Mouse (Mus musculus) layer of hippocampus, adult 9-10 months (tissue): Measurements from ENCODE around the gene Hyal1.
A peak's percentile ranks its signal among the peaks of the same experiment; 100 is the strongest.
"Not testable (repeated sequence)": the region's sequence is repeated elsewhere in the genome, so short reads cannot be mapped to it uniquely, and the experiment has no call there.

ENCODE experiments used
- DNase-seq: peaks from one replicate; pipeline ENCODE4 v3.0.0; 2022; ENCODE audit warnings: low spot score

Gene Hyal1

GRCm38 (mm10) chr9:107550491-107551116 lies 26.1 kb upstream of the Hyal1 start:
- no peak for DNase-seq

- DNase-seq = no peak
These were observed 25.4 kb upstream of the Hyal1 start, which contains the start of gene Rassf1 for GRCm38 (mm10) chr9:107551117-107551889. TSS of gene Rassf1 (plus strand) at chr9:107551555.

GRCm38 (mm10) chr9:107551890-107552355 lies 24.8 kb upstream of the Hyal1 start:
- no peak for DNase-seq

GRCm38 (mm10) chr9:107552690-107553393 lies 23.9 kb upstream of the Hyal1 start:
- DNase-seq = no peak

- DNase-seq = no peak
These were observed 23.0 kb upstream of the Hyal1 start for GRCm38 (mm10) chr9:107553541-107554318.

GRCm38 (mm10) chr9:107554319-107554825 lies 22.4 kb upstream of the Hyal1 start:
- DNase-seq = peak; percentile 71

- no peak for DNase-seq
These were observed 21.7 kb upstream of the Hyal1 start for GRCm38 (mm10) chr9:107555031-107555457.

GRCm38 (mm10) chr9:107555701-107556100 lies 21.0 kb upstream of the Hyal1 start:
- no peak for DNase-seq

GRCm38 (mm10) chr9:107556346-107556745 lies 20.4 kb upstream of the Hyal1 start:
- no peak for DNase-seq

GRCm38 (mm10) chr9:107563029-107563581 lies 13.6 kb upstream of the Hyal1 start, which contains the start of gene Tusc2:
TSS of gene Tusc2 (plus strand) at chr9:107563255.
- DNase-seq = peak; percentile 92

GRCm38 (mm10) chr9:107565556-107565955 lies 11.2 kb upstream of the Hyal1 start:
- DNase-seq = not testable (repeated sequence)

- DNase-seq = no peak
These were observed 10.6 kb upstream of the Hyal1 start for GRCm38 (mm10) chr9:107566041-107566709.

GRCm38 (mm10) chr9:107566855-107567254 lies 9.9 kb upstream of the Hyal1 start:
- DNase-seq = no peak

GRCm38 (mm10) chr9:107567702-107568319 lies 8.9 kb upstream of the Hyal1 start, which contains the start of gene Hyal2:
TSS of gene Hyal2 (plus strand) at chr9:107567945.
- no peak for DNase-seq

- peak; percentile 61 for DNase-seq
These were observed 8.1 kb upstream of the Hyal1 start for GRCm38 (mm10) chr9:107568331-107569261.

- no peak for DNase-seq
These were observed 7.5 kb upstream of the Hyal1 start for GRCm38 (mm10) chr9:107569270-107569669.

GRCm38 (mm10) chr9:107570016-107570415 lies 6.7 kb upstream of the Hyal1 start:
- DNase-seq = no peak

GRCm38 (mm10) chr9:107570845-107571244 lies 5.9 kb upstream of the Hyal1 start:
- DNase-seq = no peak
